Mouse (Mus musculus) forebrain, embryonic 14.5 days (tissue): ENCODE results near the gene Prdx6. TPM values are rescaled to one million over a fixed set of nuclear protein-coding genes. Genes with fewer than 3 reads are reported as not detected.
A peak's percentile ranks its signal among the peaks of the same experiment; 100 is the strongest.

Source experiments
- ATAC-seq: fragments of 200-750 bp; cut with Nextera tagmentation; 2 replicates; pipeline ENCODE4 v1.8.0; 2017; ENCODE audit warnings: mild to moderate bottlenecking, moderate library complexity
- DNase-seq: peaks from one replicate; pipeline ENCODE4 v3.0.0-alpha.2; 2015; ENCODE audit warnings: low spot score
- H3K27ac ChIP-seq: fragments of 300-500 bp; sonication (generic); 2 replicates; pipeline ENCODE4 v1.5.1; 2014; ENCODE audit warnings: low read depth, mild to moderate bottlenecking, control low read depth, low read length, moderate library complexity
- H3K27me3 ChIP-seq: fragments of 300-500 bp; sonication (generic); replicated peaks from 2 replicates; pipeline ENCODE4 v1.6.1; 2014; ENCODE audit warnings: low read length, control low read depth, mixed read lengths; ENCODE audit not compliant: control insufficient read depth, insufficient read depth
- H3K36me3 ChIP-seq: fragments of 300-500 bp; sonication (generic); 2 replicates; pipeline ENCODE4 v1.6.1; 2014; ENCODE audit warnings: low read length, control low read depth; ENCODE audit not compliant: control insufficient read depth, insufficient read depth
- H3K4me1 ChIP-seq: fragments of 300-500 bp; sonication (generic); 2 replicates; pipeline ENCODE4 v1.6.1; 2014; ENCODE audit warnings: antibody characterized with exemption, low read length, control low read depth; ENCODE audit not compliant: control insufficient read depth, insufficient read depth
- H3K4me2 ChIP-seq: fragments of 300-500 bp; sonication (generic); 2 replicates; pipeline ENCODE4 v1.6.1; 2014; ENCODE audit warnings: mild to moderate bottlenecking, control low read depth, low read length
- H3K4me3 ChIP-seq: fragments of 300-500 bp; sonication (generic); 2 replicates; pipeline ENCODE4 v1.5.1; 2014; ENCODE audit warnings: low read depth, low read length, control low read depth
- H3K9ac ChIP-seq: fragments of 300-500 bp; sonication (generic); 2 replicates; pipeline ENCODE4 v1.6.1; 2014; ENCODE audit warnings: mild to moderate bottlenecking, low read length, control low read depth, moderate library complexity
- H3K9me3 ChIP-seq: fragments of 300-500 bp; sonication (generic); replicated peaks from 2 replicates; pipeline ENCODE4 v1.6.1; 2016; ENCODE audit warnings: low read length, control low read depth, mixed read lengths; ENCODE audit not compliant: control insufficient read depth
- WGBS: fragments of 180-500 bp; shearing (Covaris S2); extraction: QIAGEN DNeasy Blood & Tissue Kit; methylation state at CpG from one replicate; pipeline ENCODE4 v1.1.7; 2014; 5-methylcytosine and 5-hydroxymethylcytosine counted together
- polyA plus RNA-seq: library from polyadenylated mRNA; unstranded; fragments of >200 nt; fragmentation: Nextera tagmentation; extraction: Ambion mirVana; gene quantifications from 2 replicates; pipeline ENCODE4 v1.2.1, GENCODE M21; 2014

Prdx6 gene
- polyA plus RNA-seq, 1 experiment from 2014 or later, result 281 TPM

GRCm38 (mm10) chr1:161256918-161257317 is 5.9 kb upstream of the Prdx6 start:
- 78% methylated on average over 7 of the region's 7 CpGs for WGBS
- Histone ChIP-seq H3K4me2 (no peak overlapping the region), H3K4me3 (no peak overlapping the region), H3K36me3 (no peaks in the 10 kb centered on the region), H3K9ac (no peak overlapping the region), H3K27ac (no peak overlapping the region), H3K9me3 (no peaks in the 10 kb centered on the region), H3K27me3 (no peaks in the 10 kb centered on the region), H3K4me1 (no peaks in the 10 kb centered on the region)
- ATAC-seq (no peak), DNase-seq (no peak)

GRCm38 (mm10) chr1:161254361-161254760 is 3.3 kb upstream of the Prdx6 start:
- Histone ChIP-seq H3K4me2 (no peak overlapping the region), H3K4me3 (no peak overlapping the region), H3K36me3 (no peaks in the 10 kb centered on the region), H3K9me3 (no peaks in the 10 kb centered on the region), H3K4me1 (peaks cover 5% of the 10 kb centered on the region), H3K9ac (no peak overlapping the region), H3K27ac (no peak overlapping the region), H3K27me3 (no peaks in the 10 kb centered on the region)
- WGBS, result 82% methylated on average over 1 of the region's 1 CpGs
- ATAC-seq (no peak), DNase-seq (no peak)

GRCm38 (mm10) chr1:161252901-161253300 is 1.9 kb upstream of the Prdx6 start:
- Histone ChIP-seq H3K4me3 (no peak overlapping the region), H3K27ac (no peak overlapping the region), H3K27me3 (no peaks in the 10 kb centered on the region), H3K4me2 (no peak overlapping the region), H3K9me3 (no peaks in the 10 kb centered on the region), H3K4me1 (peaks cover 17% of the 10 kb centered on the region), H3K9ac (no peak overlapping the region), H3K36me3 (no peaks in the 10 kb centered on the region)
- WGBS, result 75% methylated on average over 3 of the region's 3 CpGs
- ATAC-seq (no peak), DNase-seq (no peak)

- Histone ChIP-seq H3K4me2 (no peak overlapping the region), H3K36me3 (no peaks in the 10 kb centered on the region), H3K27me3 (no peaks in the 10 kb centered on the region), H3K4me3 (no peak overlapping the region), H3K27ac (no peak overlapping the region), H3K9ac (no peak overlapping the region), H3K4me1 (peaks cover 20% of the 10 kb centered on the region), H3K9me3 (no peaks in the 10 kb centered on the region)
- ATAC-seq (no peak), DNase-seq (no peak)
- WGBS, result 84% methylated on average over 9 of the region's 9 CpGs
Measured at GRCm38 (mm10) chr1:161252365-161252764, 1.3 kb upstream of the Prdx6 start.

- H3K27me3 ChIP-seq, result no peaks in the 10 kb centered on the region
- peak overlapping the region; percentile 81 for H3K4me3 ChIP-seq
- peaks cover 20% of the 10 kb centered on the region for H3K4me1 ChIP-seq
- WGBS, result 74% methylated on average over 9 of the region's 9 CpGs
- peak overlapping the region; percentile 90; the same call in 1 of the 2 replicates for H3K9ac ChIP-seq
- no peak for DNase-seq
- H3K4me2 ChIP-seq, result peak overlapping the region; percentile 93
- no peak overlapping the region for H3K27ac ChIP-seq
- ATAC-seq, result no peak; the same call in 1 of the 2 replicates
- no peaks in the 10 kb centered on the region for H3K9me3 ChIP-seq
- 0 out of 2 replicates have a peak, but pooled peaks cover 3% of the 10 kb centered on the region for H3K36me3 ChIP-seq
Measured at GRCm38 (mm10) chr1:161251417-161252265, 622 bp upstream of the Prdx6 start.

- Histone ChIP-seq H3K4me1 (peaks cover 20% of the 10 kb centered on the region), H3K36me3 (peaks cover 18% of the 10 kb centered on the region; the same call in 1 of the 2 replicates), H3K9ac (peak overlapping the region; percentile 90), H3K27ac (no peak overlapping the region), H3K27me3 (no peaks in the 10 kb centered on the region), H3K4me2 (peak overlapping the region; percentile 93), H3K4me3 (peak overlapping the region; percentile 81), H3K9me3 (no peaks in the 10 kb centered on the region)
- peak; percentile 63 for ATAC-seq
- WGBS, result 2% methylated on average over 15 of the region's 15 CpGs
- peak; percentile 78 for DNase-seq
Measured at GRCm38 (mm10) chr1:161250031-161250603, 902 bp downstream of the Prdx6 start.

- WGBS, result 56% methylated on average over 6 of the region's 6 CpGs
- Histone ChIP-seq H3K9ac (peak overlapping the region; percentile 90), H3K4me3 (peak overlapping the region; percentile 81), H3K27ac (no peak overlapping the region), H3K4me1 (peaks cover 20% of the 10 kb centered on the region), H3K27me3 (no peaks in the 10 kb centered on the region), H3K4me2 (peak overlapping the region; percentile 93), H3K9me3 (no peaks in the 10 kb centered on the region), H3K36me3 (peaks cover 20% of the 10 kb centered on the region; the same call in 1 of the 2 replicates)
- ATAC-seq (no peak), DNase-seq (no peak)
Measured at GRCm38 (mm10) chr1:161249442-161249841, 1.6 kb downstream of the Prdx6 start.

GRCm38 (mm10) chr1:161248685-161249084 is 2.3 kb downstream of the Prdx6 start:
- H3K9me3 ChIP-seq, result no peaks in the 10 kb centered on the region
- H3K4me2 ChIP-seq, result peak overlapping the region; percentile 93
- no peak for ATAC-seq
- peak overlapping the region; percentile 81 for H3K4me3 ChIP-seq
- no peak for DNase-seq
- H3K27ac ChIP-seq, result no peak overlapping the region
- peaks cover 20% of the 10 kb centered on the region for H3K4me1 ChIP-seq
- no peaks in the 10 kb centered on the region for H3K27me3 ChIP-seq
- 53% methylated on average over 7 of the region's 7 CpGs for WGBS
- H3K9ac ChIP-seq, result no peak overlapping the region
- H3K36me3 ChIP-seq, result peaks cover 27% of the 10 kb centered on the region
